Mouse (Mus musculus) intestine, postnatal 0 days (tissue): ENCODE data around the gene Akirin1. TPM values are rescaled to one million over a fixed set of nuclear protein-coding genes. Genes with fewer than 3 reads are reported as not detected.

Source experiments
- ATAC-seq: fragments of 200-750 bp; cut with Nextera tagmentation; 2 replicates; pipeline ENCODE4 v1.8.0; 2017; ENCODE audit warnings: mild to moderate bottlenecking, moderate TSS enrichment, moderate library complexity
- H3K27ac ChIP-seq: fragments of 300-500 bp; sonication (generic); 2 replicates; pipeline ENCODE4 v1.5.1; 2014; ENCODE audit warnings: mild to moderate bottlenecking, low read depth, low read length, moderate library complexity
- H3K27me3 ChIP-seq: fragments of 300-500 bp; sonication (generic); replicated peaks from 2 replicates; pipeline ENCODE4 v1.6.1; 2014; ENCODE audit warnings: low read length, mixed read lengths; ENCODE audit not compliant: control insufficient read depth, insufficient read depth
- H3K36me3 ChIP-seq: fragments of 300-500 bp; sonication (generic); 2 replicates; pipeline ENCODE4 v1.6.1; 2014; ENCODE audit warnings: mild to moderate bottlenecking, moderate library complexity; ENCODE audit not compliant: control insufficient read depth, insufficient read depth
- H3K4me1 ChIP-seq: fragments of 300-500 bp; sonication (generic); replicated peaks from 2 replicates; pipeline ENCODE4 v1.6.1; 2014; ENCODE audit warnings: antibody characterized with exemption, low read length, mixed read lengths; ENCODE audit not compliant: control insufficient read depth, insufficient read depth
- H3K4me2 ChIP-seq: fragments of 300-500 bp; sonication (generic); replicated peaks from 2 replicates; pipeline ENCODE4 v1.6.1; 2014; ENCODE audit warnings: low read depth, mild to moderate bottlenecking, moderate library complexity
- H3K4me3 ChIP-seq: fragments of 300-500 bp; sonication (generic); 2 replicates; pipeline ENCODE4 v1.5.1; 2014; ENCODE audit warnings: low read depth, low read length
- H3K9ac ChIP-seq: fragments of 300-500 bp; sonication (generic); 2 replicates; pipeline ENCODE4 v1.6.1; 2014; ENCODE audit warnings: mild to moderate bottlenecking, low read depth, low read length
- H3K9me3 ChIP-seq: fragments of 300-500 bp; sonication (generic); 2 replicates; pipeline ENCODE4 v1.6.1; 2016; ENCODE audit warnings: mixed run types; ENCODE audit not compliant: control insufficient read depth
- CTCF ChIP-seq: sonication (generic); IDR thresholded peaks from 2 replicates; pipeline ENCODE4 v1.5.1; 2016; ENCODE audit warnings: low read depth, mild to moderate bottlenecking, control low read depth, antibody characterized with exemption, moderate library complexity
- WGBS: fragments of 180-500 bp; shearing (Covaris S2); extraction: QIAGEN DNeasy Blood & Tissue Kit; methylation state at CpG from one replicate; pipeline ENCODE4 v1.1.7; 2014; 5-methylcytosine and 5-hydroxymethylcytosine counted together
- polyA plus RNA-seq: library from polyadenylated mRNA; unstranded; fragments of >200 nt; fragmentation: Nextera tagmentation; extraction: Ambion mirVana; gene quantifications from 2 replicates; pipeline ENCODE4 v1.2.1, GENCODE M21; 2015

Gene Akirin1
- polyA plus RNA-seq, 1 experiment from 2014 or later: 38.0 TPM

DNA sequence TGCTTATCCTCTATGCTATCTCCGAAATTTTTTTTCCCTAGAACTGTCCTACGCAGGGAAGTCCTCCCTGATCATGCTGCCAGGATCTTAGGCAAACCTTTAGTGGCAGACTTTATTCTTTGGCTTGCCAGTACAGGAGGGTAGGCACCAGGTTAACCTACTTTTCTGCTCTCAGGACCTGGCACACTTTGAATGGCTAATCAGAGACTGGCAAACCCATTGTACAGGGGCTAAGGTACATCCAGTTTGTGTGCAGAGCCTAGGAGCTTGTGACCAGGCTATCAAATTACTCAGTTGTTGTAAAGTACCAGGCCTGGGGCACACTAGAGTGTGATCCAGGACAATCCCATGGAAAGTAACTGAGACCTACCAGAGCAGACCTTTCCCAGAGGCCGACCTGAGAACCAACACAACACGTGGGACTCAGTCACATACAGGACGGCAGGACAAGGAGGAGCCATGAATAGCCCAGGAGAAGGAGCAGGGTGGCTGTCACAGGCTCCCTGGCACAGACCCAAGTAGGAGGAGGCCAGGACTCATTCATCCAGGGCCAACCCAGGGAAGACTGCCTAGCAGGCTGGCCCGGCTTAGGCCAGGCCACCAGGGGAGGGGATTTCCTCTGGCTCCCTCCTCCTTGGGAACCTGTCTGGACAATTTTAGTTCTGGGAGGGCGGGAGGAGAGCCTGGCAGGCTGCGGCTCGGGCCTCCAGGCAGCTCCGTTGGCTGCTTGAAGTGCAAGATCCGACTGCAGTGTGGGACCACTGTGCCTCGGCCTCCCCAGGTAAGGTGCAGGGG is 37.2 kb upstream of the Akirin1 start, which contains the start of gene Rhbdl2:
Rhbdl2 (plus strand) TSS at position 684 of the 795 bp plus-strand sequence.
- H3K27ac ChIP-seq: peak within 1 kb of the TSS; percentile 54
- H3K9me3 ChIP-seq: no peaks in the 10 kb centered on the region
- no peaks in the 10 kb centered on the region for H3K27me3 ChIP-seq
- no peaks in the 10 kb centered on the region; the same call in 1 of the 2 replicates for H3K4me1 ChIP-seq
- H3K9ac ChIP-seq: peak within 1 kb of the TSS; percentile 26; the same call in 1 of the 2 replicates
- peak; percentile 77 for ATAC-seq
- peak within 1 kb of the TSS; percentile 55 for H3K4me2 ChIP-seq
- peak within 1 kb of the TSS; percentile 28 for H3K4me3 ChIP-seq
- TF ChIP-seq CTCF: peak; percentile 15; the same call in 1 of the 2 replicates
- WGBS: 32% methylated on average over 12 of the region's 12 CpGs
- H3K36me3 ChIP-seq: no peaks in the 10 kb centered on the region

DNA sequence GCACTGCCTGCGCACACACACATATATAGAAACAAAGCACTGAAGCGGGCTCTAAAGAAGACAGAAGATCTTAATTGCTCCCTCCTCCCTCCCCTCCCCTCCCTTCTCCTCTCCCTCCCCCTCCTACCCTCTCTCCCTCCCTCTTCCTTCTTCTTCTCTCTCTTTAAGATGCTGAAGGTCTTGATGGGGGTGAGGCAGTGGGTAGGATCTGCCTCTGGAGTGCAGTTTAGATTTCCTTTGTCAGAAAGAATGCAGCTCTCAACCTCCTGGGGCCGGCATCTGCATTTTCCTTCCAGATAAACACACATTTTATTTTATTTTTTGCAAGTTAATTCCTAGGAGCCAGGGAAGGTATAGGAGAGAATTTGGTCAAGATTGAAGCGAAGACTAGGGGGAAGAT is 18.1 kb upstream of the Akirin1 start:
- no peak for TF ChIP-seq CTCF
- Histone ChIP-seq H3K9ac (no peak overlapping the region), H3K4me1 (no peaks in the 10 kb centered on the region), H3K4me3 (no peak overlapping the region), H3K36me3 (no peaks in the 10 kb centered on the region), H3K9me3 (no peaks in the 10 kb centered on the region), H3K27me3 (no peaks in the 10 kb centered on the region), H3K4me2 (no peak overlapping the region), H3K27ac (no peak overlapping the region)
- 81% methylated on average over 4 of the region's 4 CpGs for WGBS
- ATAC-seq: no peak

DNA sequence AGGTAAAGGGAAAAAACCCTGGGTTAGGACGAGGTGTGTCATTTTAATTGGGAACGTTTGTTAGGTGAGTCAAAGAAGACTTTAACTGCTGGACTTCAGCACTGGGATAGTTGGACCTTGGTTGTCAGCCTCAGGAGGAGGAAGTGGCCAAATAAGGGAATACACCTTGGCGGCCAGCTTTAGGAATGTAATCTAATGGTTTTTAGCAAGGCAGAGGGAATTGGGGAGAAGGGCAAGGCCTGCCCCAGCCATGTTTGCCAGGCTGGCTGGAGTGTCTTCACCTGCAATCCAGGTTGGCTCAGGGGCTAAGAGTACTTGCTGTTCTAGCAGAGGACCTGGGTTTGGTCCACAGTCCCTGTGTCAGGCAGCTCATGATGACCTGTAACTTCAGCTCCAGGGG is 17.7 kb upstream of the Akirin1 start:
- no peaks in the 10 kb centered on the region for H3K4me1 ChIP-seq
- no peaks in the 10 kb centered on the region for H3K9me3 ChIP-seq
- H3K36me3 ChIP-seq: no peaks in the 10 kb centered on the region
- no peak overlapping the region for H3K4me3 ChIP-seq
- H3K27ac ChIP-seq: no peak overlapping the region
- no peak overlapping the region for H3K9ac ChIP-seq
- ATAC-seq: peak; percentile 33; the same call in 1 of the 2 replicates
- WGBS: 25% methylated on average over 3 of the region's 3 CpGs
- no peaks in the 10 kb centered on the region for H3K27me3 ChIP-seq
- no peak overlapping the region for H3K4me2 ChIP-seq
- no peak for TF ChIP-seq CTCF

DNA sequence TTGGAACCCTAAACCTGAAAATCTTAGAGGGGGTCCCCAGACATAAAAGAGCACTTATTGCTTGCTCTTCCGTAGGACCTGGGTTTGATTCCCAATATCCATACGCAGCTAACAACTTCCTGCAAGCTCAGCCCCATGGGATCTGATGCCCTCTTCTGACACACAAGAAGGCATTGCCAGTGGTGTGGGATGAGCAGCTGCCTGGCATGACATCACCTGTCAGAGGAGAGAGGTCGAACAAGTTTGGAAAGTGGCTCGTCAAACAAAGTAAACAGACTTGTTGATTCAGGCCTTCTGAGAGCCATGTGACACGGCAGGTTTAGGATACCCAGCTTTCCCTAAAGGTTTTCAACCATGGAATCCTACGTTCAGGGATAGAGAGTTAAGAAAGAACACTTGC is 14.9 kb upstream of the Akirin1 start:
- H3K9ac ChIP-seq: no peak overlapping the region
- H3K4me2 ChIP-seq: no peak overlapping the region
- H3K27me3 ChIP-seq: no peaks in the 10 kb centered on the region
- no peak for ATAC-seq
- no peaks in the 10 kb centered on the region for H3K36me3 ChIP-seq
- H3K4me1 ChIP-seq: no peaks in the 10 kb centered on the region
- WGBS: 54% methylated on average over 6 of the region's 6 CpGs
- TF ChIP-seq CTCF: no peak
- no peaks in the 10 kb centered on the region for H3K9me3 ChIP-seq
- no peak overlapping the region for H3K4me3 ChIP-seq
- no peak overlapping the region for H3K27ac ChIP-seq

DNA sequence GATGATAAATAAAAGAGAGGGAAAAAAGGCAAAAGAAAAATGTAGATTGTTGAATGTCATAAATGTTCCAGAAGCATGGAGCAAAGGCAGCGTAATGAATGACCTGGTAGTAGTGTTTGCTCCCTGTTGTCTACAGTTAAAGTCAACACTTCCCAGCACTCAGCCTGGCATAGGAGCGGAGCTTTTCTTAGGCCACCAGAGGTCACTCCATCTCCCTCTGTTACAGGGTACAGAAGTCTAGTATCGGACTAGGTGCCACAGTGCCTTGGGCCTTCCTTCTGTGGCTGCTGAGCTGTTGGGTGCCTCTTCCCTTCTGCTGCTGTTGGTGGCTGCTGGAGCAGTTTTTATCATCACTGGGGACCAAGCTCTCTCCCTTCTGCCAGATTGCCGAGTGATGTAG is 8.2 kb upstream of the Akirin1 start:
- H3K27me3 ChIP-seq: no peaks in the 10 kb centered on the region
- no peak overlapping the region for H3K4me2 ChIP-seq
- peak; percentile 56; the same call in 1 of the 2 replicates for ATAC-seq
- peak; percentile 76 for TF ChIP-seq CTCF
- no peaks in the 10 kb centered on the region for H3K36me3 ChIP-seq
- no peak overlapping the region for H3K27ac ChIP-seq
- H3K4me3 ChIP-seq: no peak overlapping the region
- no peaks in the 10 kb centered on the region for H3K4me1 ChIP-seq
- 50% methylated on average over 4 of the region's 4 CpGs for WGBS
- no peak overlapping the region for H3K9ac ChIP-seq
- H3K9me3 ChIP-seq: no peaks in the 10 kb centered on the region

DNA sequence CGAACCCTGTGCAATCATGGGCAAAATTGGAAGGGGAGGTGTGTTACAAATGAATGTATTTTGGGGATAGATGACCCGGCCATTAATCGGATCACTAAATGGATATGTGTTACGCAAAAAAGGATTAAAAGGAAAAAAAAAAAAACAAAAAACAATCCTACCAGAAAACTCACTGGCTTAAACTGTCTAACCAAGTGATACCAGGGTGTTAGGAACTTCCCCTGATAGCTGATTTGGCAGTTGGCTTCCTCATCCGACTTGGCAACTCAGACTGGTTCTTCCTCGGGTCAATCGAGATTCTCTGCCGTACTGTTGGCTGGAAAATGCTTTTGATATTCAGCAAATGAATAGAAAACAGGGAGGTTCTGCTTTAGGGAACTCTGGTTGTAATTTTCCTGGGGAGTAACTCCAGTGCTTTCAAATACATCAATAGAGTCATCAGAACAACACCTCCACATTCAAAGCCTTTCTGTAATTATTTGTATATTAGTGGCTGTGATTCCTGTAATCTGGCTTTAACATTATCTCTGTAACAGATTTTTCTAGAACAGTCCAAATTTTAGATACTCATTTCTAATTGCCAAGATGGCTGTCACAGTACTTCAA is 665 bp upstream of the Akirin1 start:
- peak overlapping the region; percentile 97 for H3K9ac ChIP-seq
- ATAC-seq: no peak
- H3K4me3 ChIP-seq: peak overlapping the region; percentile 99
- H3K4me2 ChIP-seq: peak overlapping the region; percentile 93
- WGBS: 3% methylated on average over 8 of the region's 8 CpGs
- H3K9me3 ChIP-seq: no peaks in the 10 kb centered on the region
- H3K36me3 ChIP-seq: no peaks in the 10 kb centered on the region
- no peak for TF ChIP-seq CTCF
- no peak overlapping the region for H3K27ac ChIP-seq
- H3K4me1 ChIP-seq: no peaks in the 10 kb centered on the region
- H3K27me3 ChIP-seq: no peaks in the 10 kb centered on the region
